Mouse (Mus musculus) urinary bladder, postnatal 10 days (tissue): ENCODE data around the gene Nlk.
A peak's percentile ranks its signal among the peaks of the same experiment; 100 is the strongest.

Experiments
- DNase-seq: peaks from one replicate; pipeline ENCODE4 v3.0.0; 2022; ENCODE audit warnings: low spot score

Gene Nlk

GRCm38 (mm10) chr11:78696777-78697752 is at the start of gene Nlk:
Gene Nlk (minus strand): TSS chr11:78697373.
- DNase-seq = peak; percentile 97

- no peak for DNase-seq
These were observed 49.1 kb upstream of the Nlk start for GRCm38 (mm10) chr11:78746264-78746663.

DNA sequence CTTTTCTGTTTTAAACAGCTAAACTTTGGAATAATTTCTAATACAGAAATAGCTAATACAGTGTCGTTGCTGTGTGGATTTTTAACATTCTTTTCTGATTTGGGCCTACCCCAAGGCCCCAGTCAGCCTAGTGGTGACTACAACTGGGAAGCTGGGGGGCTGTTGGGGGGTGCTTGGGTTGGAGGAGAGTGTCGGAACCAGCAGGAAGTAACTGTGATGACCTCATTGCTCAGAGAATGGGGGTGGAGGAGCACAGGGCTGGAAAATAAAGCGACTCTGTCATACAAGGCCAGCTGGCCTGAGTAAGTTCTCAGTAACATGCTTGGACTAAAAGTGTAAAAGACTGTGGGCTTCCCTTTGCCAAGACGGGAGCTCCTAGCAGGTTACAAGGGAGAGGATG is 48.3 kb upstream of the Nlk start:
- DNase-seq = no peak

- no peak for DNase-seq
These were observed 45.3 kb upstream of the Nlk start for GRCm38 (mm10) chr11:78742461-78742860.

- DNase-seq = no peak
These were observed 44.8 kb upstream of the Nlk start for GRCm38 (mm10) chr11:78741958-78742357.

DNA sequence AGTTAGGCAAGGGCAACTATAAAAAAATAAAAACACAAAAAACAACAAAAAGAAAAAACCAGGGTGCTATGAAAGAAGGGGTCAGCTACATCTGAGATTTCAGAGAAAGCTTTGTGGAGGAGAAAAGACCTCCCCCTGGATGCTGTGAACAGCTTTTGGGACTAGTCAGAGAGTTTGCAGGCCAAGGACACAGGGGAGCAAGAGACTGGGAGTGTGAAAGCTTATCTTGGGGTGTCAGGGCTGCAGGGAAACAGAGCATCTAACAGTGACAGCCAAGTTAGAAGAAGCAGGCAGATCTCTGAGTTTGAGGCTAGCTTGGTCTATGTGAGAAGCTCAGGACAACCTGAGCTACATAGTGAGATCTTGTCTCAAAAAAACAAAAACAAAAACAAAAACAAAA is 42.2 kb upstream of the Nlk start:
- no peak for DNase-seq

- DNase-seq = no peak
These were observed 39.8 kb upstream of the Nlk start for GRCm38 (mm10) chr11:78736877-78737408.

DNA sequence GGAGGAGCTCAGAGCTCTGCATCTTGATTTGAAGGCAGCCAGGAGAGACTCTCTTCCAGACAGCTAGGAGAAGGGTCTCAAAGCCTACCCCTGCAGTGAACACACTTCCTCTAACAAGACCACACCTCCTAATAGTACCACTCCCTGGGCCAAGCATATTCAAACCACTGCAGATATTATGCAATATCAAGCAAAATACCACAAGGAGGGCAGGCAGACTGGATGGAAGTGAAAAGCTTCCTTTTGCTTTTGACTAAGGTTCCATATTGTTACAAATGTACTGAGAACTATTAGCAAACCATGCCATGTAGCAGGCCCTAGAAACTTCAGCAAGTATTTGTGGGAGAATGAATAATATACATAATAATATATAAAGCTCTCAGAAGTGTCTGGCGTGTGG is 38.0 kb upstream of the Nlk start:
- DNase-seq = no peak

- DNase-seq = no peak
These were observed 35.4 kb upstream of the Nlk start for GRCm38 (mm10) chr11:78732619-78733018.

- no peak for DNase-seq
These were observed 33.7 kb upstream of the Nlk start for GRCm38 (mm10) chr11:78730902-78731301.

DNA sequence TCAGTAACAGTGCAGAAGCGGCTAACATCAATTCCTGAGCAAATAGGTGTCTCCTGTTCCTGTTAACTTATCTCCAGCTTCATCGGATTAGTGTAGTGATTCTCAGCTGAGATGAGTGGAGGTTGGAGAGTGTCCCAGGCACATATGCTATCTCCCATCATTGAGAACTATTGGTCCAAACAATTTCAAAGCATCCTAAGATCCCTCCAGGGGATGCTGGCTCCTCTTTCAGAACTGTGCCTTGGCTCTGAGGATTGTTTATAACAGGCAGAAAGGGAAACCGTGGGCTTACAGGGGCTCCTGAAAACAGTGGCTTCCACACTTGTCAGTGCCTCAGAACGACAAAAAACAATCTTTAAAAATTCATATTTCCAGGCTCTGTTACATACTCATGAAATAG is 30.9 kb upstream of the Nlk start:
- DNase-seq = no peak

GRCm38 (mm10) chr11:78726366-78726765 is 29.2 kb upstream of the Nlk start:
- DNase-seq = no peak

DNA sequence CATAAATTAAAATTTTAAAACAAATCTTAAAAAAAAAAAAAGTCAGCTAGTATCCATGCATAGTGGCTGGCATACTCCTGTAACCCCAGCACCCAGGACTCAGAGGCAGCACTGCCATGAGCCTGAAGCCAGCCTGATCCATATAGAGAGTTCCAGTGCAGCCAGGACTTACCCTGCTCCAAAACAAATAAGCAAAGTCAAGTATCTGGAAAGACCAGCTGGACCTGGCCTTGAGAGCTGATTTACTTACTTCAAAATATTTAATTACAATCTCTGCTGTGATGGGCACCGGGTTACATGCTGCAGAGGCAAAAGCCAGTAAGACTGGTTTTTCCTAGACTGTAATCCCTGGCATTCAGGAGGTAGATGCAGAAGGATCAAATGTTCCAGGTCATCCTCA is 27.6 kb upstream of the Nlk start:
- DNase-seq = no peak

- no peak for DNase-seq
These were observed 24.2 kb upstream of the Nlk start for GRCm38 (mm10) chr11:78721419-78721818.

DNA sequence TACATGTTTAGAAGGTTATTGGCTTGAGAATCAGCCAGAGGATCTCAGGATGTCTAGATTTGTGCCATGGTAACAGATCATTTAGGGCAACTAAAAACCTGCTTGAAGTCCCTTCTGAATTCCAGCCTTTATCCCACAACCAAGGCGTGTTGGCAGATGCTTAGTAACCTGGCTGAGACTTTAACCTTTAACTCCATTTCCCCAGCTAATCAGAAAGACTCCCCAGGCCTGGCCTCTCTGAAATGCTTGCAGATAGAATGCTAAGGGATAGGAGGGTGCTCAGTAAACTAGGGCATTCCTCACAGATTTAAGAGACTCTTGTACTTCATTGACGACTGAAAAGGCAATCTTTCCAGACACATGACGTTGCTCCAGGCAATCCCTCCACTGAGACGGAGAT is 20.5 kb upstream of the Nlk start:
- no peak for DNase-seq

GRCm38 (mm10) chr11:78708642-78709041 is 11.5 kb upstream of the Nlk start:
- no peak for DNase-seq

- no peak for DNase-seq
These were observed 8.9 kb upstream of the Nlk start for GRCm38 (mm10) chr11:78706026-78706425.

DNA sequence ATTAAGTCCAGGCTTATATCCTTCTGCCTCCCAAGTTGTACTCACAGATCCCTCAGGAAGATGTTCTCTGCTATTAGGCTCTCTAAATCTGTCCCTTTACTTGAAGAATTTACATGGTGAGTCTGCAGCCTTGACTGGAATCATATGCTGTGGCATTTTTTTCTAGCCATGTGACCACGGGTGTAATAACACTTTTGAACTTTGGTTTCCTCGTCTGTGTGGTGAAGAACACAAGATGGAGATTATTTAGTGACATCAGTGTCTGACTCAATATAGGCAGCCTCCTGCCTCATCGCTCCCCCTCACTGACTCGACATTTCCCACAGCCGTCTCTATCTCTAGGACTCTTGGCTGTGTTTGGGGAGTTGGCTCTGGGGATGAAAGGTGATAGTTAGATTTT is 5.9 kb upstream of the Nlk start:
- DNase-seq = no peak

DNA sequence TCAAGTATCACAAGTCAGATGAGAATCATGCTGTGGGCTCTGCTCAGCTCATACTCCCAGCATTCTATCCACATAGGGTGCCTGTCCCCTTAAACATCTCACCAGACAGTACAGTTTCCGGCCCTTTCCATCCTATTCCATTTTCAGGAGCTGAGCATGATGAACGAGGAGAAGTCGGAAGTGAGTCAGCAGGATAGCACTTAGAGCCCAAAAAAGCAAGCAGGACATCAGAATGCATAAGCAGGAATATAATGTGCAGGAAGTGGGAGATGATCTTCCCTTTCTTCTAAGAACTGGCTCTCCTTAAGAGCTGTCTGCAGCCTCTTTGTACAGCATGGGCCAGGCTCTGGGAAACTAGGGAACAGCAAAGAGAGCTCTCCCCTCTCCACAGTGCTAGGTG is 5.1 kb upstream of the Nlk start:
- no peak for DNase-seq

- DNase-seq = peak; percentile 57
These were observed 589 bp upstream of the Nlk start for GRCm38 (mm10) chr11:78697753-78698171.

DNA sequence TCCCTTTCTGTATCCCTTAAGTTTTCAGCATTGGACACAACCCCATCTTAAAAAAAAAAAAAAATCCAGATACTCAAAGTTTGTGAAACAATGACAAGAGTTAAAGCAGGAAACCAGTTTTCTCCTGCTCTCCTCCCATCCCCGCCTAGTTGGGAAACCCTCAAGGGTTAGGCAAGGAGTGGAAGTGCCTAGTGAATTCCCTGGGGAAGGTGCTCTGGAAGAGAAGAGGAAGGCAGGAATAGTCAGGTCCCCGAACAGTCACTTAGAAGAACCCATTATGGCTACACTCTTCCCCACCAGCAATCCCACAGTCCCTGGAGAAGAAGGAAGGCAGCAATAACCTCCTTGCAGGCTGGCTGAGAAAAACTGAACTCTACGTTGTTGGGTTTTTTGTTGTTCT is 2.9 kb downstream of the Nlk start:
- no peak for DNase-seq

DNA sequence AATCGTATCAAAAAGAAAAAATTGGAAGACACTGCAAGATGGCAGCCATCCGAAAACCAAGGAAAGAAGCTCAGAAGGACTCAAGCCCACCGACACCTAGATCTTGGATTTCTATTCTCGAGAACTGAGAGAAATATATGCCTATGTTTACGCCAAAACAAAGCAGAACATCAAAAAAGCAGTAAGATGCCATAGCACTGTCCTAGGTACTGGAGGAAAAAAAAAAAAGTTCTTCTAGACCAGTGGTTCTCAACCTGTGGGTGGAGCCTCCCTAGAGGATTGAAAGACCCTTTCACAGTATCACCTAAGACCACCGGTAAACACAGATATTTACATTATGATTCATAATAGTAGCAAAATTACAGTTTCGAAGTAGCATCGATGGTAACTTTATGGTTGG is 3.9 kb downstream of the Nlk start:
- no peak for DNase-seq

- DNase-seq = no peak
These were observed 6.0 kb downstream of the Nlk start for GRCm38 (mm10) chr11:78691201-78691600.

DNA sequence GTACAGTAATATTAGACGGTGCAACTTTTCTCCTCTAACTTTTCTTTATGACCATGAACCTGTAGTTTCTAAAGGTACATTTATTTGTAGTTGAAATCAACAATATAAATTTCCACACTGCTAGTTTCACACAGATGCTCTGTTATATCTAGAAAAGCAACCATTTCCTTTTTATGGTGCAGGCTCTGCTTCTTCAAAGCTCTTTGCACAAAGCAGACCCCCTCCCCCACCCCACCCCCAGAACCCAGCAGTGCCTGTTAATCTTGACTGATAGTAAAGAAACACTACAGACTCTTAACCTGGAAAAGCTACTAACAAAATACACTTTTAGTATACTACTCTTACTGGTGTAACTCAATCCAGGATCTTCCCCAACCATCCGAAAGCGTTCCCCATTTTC is 6.6 kb downstream of the Nlk start:
- no peak for DNase-seq
